Mouse (Mus musculus) inflammation-experienced regulatory T-cells, adult 16 weeks (primary cell): ENCODE data around the gene Gm6351. TPM values are rescaled to one million over a fixed set of nuclear protein-coding genes. Genes with fewer than 3 reads are reported as not detected.

Experiments used
- polyA plus RNA-seq: library from polyadenylated mRNA; unstranded; fragments of 100-300 nt; shearing (Covaris generic); gene quantifications from one replicate; pipeline ENCODE4 v1.2.1, GENCODE M21; 2017

The Gm6351 gene
- not detected for polyA plus RNA-seq

GRCm38 (mm10) chr5:94076085-94076484 lies at the start of gene Gm6351:
Gene Gm6351, plus strand, starts transcription at chr5:94076385.

GRCm38 (mm10) chr5:94070445-94070844 lies 5.7 kb upstream of the Gm6351 start, which contains the start of gene BC061212:
Gene BC061212, minus strand, starts transcription at chr5:94070545.

Other genes starting within 250 kb of the Gm6351 start
- gene Gm7792, start 232.6 kb upstream of the Gm6351 start, polyA plus RNA-seq = not detected
- not detected for gene Gm16429, start 147.3 kb upstream of the Gm6351 start, polyA plus RNA-seq
- gene BC061212, start 5.8 kb upstream of the Gm6351 start, polyA plus RNA-seq = not detected
- gene Gm3106, start 141.6 kb downstream of the Gm6351 start, polyA plus RNA-seq = not detected
- not detected for gene A430089I19Rik, start 230.4 kb downstream of the Gm6351 start, polyA plus RNA-seq
- gene Gm6502, start 238.1 kb downstream of the Gm6351 start, polyA plus RNA-seq = not detected